ENCODE assay signal across 13 mouse cellular contexts in the genomic region with DNA sequence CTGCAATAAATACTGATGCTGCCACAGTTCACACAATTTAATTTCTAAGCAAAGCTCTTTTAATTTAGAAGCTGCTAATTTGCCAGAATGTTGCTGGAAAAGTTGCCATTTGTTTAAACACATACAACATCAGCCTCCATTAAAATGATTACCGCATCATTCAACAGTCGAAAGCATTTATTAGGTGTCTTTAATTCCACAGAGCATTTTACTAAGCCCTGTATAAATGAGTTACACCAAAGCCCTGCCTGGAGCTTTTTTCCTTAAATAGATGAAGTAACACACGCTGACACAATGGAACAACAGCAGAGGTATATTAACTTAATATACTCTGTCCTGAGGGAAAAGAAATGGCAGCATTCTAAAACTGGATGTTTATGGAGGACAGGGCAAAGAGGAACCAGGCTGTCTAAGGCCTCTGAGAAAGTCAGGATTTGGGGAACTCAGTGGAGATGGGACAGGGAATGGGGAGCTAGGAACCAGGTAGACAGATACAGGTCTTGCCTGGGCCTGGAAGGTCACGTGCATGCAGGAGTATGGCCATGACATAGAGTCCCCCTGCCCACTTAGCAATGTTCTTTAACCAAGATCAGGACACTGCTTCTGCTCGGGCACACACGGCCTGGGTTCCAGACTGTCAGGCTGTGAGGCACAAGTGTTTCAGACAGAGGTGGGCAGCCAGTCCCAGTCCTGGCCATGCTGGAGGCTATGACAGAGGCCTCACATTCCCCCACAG.
"Had no signal": no experiment of that assay in that cellular context is flagged by ENCODE, and none has a peak within 500 bp of the region (broad histone marks: within the 10 kb centered on the region; RNA-seq: fewer than 3 reads in every experiment).

No protein-coding gene starts in this region.

- H3K36me3 ChIP-seq: liver, embryonic 13.5 days; midbrain, embryonic 12.5 days; midbrain, embryonic 15.5 days; neural tube, embryonic 13.5 days; stomach, embryonic 15.5 days had no signal

- H3K4me2 ChIP-seq: liver, embryonic 13.5 days; lung, embryonic 14.5 days; midbrain, embryonic 12.5 days; midbrain, embryonic 15.5 days; neural tube, embryonic 13.5 days; stomach, embryonic 15.5 days had no signal

- H3K4me3 ChIP-seq: liver, embryonic 13.5 days; midbrain, embryonic 12.5 days; midbrain, embryonic 15.5 days; myocyte; neural tube, embryonic 13.5 days; stomach, embryonic 15.5 days had no signal

- ATAC-seq: intestine, postnatal 0 days; lung, postnatal 0 days; midbrain, embryonic 15.5 days had no signal

- H3K4me1 ChIP-seq: liver, embryonic 13.5 days; midbrain, embryonic 12.5 days; midbrain, embryonic 15.5 days; stomach, embryonic 15.5 days had no signal

- H3K27me3 ChIP-seq: liver, embryonic 13.5 days; midbrain, embryonic 15.5 days; neural tube, embryonic 13.5 days; stomach, embryonic 15.5 days had no signal

- H3K27ac ChIP-seq: kidney, postnatal 0 days; liver, embryonic 13.5 days; macrophage; midbrain, embryonic 12.5 days; midbrain, embryonic 15.5 days; neural tube, embryonic 13.5 days; stomach, embryonic 15.5 days had no signal

- H3K9ac ChIP-seq: liver, embryonic 13.5 days; lung, embryonic 14.5 days; midbrain, embryonic 12.5 days; midbrain, embryonic 15.5 days; neural tube, embryonic 13.5 days; stomach, embryonic 15.5 days had no signal

- DNase-seq: liver, embryonic 13.5 days; right cerebral cortex, postnatal 25 days; spleen, adult 18-20 months had no signal

- H3K9me3 ChIP-seq: liver, embryonic 13.5 days; midbrain, embryonic 12.5 days; midbrain, embryonic 15.5 days; neural tube, embryonic 13.5 days; stomach, embryonic 15.5 days had no signal
